Mouse (Mus musculus): ENCODE results near the gene Nt5c.
"Not testable (repeated sequence)": the region's sequence is repeated elsewhere in the genome, so short reads cannot be mapped to it uniquely, and the experiment has no call there.

Gene Nt5c

GRCm38 (mm10) chr11:115463397-115463796, 28.3 kb downstream of the Nt5c start:
- no peak for DNase-seq

DNA sequence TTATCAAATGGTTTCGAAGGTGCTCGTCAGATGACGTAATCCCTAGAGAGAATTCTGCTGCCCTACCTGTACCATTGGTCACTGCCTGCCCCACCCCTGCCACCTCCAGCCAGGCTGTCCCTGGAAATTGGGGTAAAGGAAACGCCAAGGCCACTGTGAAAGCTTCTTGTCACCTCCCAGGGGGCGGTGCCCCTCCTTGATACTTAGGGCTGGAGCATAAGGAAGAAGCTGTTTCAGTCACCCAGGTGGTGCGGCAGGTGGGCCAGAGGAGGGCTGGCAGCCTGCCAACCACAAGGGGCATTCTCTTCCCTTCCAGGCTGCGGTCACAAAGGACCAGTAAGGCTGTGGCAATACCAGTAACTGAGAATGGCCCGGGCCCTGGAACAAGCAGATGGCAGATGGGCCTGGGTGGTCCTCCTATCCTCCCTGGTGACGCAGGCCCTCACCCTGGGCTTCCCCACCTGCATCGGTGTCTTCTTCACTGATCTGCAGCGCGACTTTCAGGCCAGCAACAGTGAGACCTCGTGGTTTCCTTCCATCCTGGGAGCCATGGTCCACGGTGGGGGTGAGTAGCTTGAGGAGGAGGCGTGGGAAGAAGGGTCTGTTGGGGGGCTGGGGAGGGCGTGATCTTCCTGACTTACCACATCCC, 29.3 kb downstream of the Nt5c start, which contains the start of gene Slc16a5:
Slc16a5 (plus strand) TSS at position 232 of the 649 bp plus-strand sequence.
- DNase-seq, result peak; percentile 33 to 54

DNA sequence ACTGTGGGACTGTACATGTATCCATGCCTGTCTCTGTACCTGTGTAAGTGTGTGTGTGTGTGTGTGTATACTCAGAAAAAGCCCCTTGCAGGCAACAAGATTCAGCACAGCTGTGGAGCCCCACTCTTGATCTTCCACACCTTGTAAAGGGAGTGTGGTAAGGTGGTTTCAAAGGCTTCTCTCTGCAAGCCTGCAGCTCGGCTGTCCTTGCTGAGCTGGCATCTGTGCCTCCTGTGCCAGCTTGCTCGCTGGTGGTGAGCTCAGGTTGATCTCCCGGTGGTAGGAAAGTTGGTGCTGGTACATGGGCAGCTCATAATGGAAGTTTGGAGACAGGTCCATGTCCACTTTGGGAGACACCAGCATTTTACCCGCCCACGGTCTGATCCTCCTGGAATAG, 29.8 kb downstream of the Nt5c start:
- no peak for DNase-seq

GRCm38 (mm10) chr11:115460976-115461375, 30.7 kb downstream of the Nt5c start:
- no peak for DNase-seq

DNA sequence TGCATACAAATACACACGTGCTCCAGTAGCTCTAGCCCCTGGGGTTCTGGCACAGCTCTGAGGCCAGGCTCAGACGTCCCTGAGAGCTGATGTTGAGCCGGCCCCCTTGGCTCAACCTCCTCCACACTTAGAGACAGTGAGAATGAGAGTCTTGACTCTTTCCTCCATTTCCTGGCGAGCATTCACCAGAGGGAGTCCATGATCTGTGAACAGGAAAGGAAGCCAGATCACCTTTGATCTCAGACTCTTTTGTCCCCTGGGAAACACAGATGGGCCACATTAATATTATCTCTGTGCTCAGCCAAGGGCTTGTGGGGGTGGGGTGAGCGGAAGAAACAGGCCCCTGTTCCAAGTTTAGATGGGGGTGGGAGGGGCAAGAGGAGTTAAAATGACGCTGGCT, 34.3 kb downstream of the Nt5c start:
- DNase-seq, result no peak

- DNase-seq, result no peak
These were observed 35.5 kb downstream of the Nt5c start for GRCm38 (mm10) chr11:115456182-115456581.

DNA sequence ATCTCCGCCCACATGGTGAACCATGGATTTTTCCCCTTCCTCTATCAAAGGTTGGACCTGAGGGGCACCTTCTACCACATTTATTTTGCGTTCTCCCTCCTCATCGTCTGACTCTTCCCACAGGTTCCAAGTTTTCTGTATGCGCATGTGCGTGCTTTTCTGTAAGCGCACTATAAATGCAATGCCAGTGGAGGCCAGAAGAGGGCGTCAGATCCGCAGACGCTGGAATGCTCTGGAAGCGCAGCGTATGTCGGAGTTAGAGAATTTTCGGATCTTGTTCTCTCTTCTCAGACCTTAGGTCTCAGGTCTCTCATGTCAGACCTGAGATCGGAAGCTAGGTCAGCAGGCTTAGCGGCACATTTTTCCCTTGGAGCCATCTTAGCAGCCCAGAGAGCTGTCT, 36.0 kb downstream of the Nt5c start:
- no peak for DNase-seq

- DNase-seq, result not testable (repeated sequence)
These were observed 36.8 kb downstream of the Nt5c start for GRCm38 (mm10) chr11:115454822-115455221.

DNA sequence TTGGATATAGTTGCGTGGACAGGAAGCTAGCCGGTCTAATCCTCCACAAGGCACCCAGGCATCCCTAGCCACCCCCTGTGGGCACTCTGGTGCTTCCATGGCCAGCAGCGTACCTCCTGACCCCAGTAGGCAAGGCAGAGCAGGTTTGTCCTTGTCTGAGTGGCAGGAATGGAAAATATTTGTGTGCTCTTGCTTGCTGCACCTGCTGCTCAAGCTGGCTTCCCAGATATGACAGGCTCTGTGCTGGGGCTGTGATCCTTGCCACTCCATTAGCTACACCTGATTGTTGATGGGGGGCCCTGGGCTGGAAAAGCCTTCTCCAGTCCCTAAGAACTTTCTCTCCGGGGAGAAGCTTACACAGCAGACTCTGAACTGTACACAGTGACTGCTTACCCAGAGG, 38.4 kb downstream of the Nt5c start:
- DNase-seq, result no peak

DNA sequence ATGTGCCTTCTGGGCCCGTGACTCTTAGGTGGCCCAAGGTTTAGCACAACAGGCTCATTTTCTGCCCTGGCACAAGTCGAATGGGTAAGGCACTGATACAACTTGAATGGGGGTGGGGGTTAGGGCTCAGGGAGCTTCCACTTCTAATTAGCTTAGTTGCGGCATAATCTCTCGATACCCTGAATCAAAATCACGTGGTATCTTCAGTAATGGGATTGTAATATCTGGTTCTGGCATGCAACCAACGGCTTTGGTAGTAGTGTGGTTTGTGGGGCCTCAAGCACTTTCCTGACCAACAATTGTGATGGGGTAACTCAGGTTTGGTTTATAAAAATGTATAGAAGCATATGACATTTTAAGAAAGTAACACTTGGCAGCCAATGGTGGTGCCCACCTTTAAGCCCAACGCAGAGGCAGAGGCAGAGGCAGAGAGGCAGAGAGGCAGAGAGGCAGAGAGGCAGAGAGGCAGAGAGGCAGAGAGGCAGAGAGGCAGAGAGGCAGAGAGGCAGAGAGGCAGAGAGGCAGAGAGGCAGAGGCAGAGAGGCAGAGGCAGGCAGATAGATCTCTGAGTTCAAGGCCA, 39.3 kb downstream of the Nt5c start:
- DNase-seq, result no peak

DNA sequence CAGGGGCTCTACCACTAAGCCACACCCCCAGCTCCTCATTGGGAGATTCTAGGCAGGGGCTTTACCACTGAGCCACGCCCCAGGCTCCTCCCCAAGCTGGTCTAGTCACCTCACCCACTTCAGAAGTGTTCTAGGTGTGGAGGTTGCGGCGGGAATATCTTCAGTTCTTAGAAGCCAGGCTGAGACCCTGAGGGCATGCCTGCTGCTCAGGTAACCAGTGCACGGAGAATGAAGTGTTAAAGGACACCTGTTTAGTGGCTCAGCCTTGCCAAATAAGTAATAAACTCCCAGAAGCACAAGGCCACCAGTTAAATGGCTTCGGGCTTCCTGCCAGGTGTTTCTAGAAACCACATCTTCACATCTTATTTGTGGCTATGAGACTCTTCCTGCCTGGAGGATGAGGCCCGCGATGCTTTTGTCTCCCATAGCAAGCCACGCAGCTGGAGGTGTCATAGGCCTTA, 39.9 kb downstream of the Nt5c start:
- no peak for DNase-seq

DNA sequence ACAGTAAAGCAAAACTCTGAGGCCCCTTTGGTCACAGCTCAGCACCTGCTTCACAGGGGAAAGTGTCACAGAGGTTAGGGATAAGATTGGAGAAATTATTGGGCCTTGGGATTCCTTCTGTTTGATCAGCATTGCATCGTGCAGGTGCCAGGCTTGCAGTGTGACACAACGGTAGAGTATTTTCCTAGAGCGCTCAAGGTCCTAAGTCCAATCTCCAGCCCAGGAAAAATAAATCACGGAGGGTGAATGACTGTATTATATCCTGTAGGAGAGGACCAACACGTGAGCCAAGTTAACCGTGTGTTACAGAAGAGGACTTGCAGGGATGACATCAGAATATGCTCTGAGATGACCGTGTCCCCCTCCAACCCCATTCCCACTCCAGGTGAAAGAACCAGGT, 41.5 kb downstream of the Nt5c start:
- DNase-seq, result no peak

- no peak for DNase-seq
These were observed 42.7 kb downstream of the Nt5c start for GRCm38 (mm10) chr11:115448998-115449397.

- DNase-seq, result no peak
These were observed 43.6 kb downstream of the Nt5c start for GRCm38 (mm10) chr11:115448075-115448474.

DNA sequence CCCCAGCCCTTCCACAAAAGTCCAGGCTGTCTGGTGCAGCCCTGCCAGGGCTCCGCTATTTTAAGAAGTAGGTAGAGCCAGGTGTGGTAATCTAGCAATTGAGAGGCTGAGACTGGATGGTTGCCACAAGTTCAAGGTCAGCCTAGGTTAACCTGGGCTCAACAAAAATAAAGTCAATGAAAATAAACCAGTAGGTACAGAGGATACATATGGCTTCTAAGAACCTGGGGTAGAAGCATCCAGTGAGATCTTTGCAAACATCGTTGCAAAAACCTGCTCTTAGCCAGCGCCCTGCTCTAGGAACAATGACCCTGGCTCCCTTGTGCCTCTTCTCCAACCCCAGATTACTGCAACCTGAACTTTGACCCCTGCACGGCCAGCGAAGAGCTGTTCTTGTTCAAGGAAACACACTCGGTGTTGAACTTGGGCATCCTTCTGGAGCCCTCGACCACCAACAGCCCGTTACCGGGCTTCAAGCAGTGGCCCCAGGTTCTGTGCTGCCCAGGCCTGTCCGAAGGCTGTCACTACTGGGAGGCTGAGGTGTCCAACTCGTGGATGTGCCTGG, 44.3 kb downstream of the Nt5c start:
- DNase-seq, result no peak

DNA sequence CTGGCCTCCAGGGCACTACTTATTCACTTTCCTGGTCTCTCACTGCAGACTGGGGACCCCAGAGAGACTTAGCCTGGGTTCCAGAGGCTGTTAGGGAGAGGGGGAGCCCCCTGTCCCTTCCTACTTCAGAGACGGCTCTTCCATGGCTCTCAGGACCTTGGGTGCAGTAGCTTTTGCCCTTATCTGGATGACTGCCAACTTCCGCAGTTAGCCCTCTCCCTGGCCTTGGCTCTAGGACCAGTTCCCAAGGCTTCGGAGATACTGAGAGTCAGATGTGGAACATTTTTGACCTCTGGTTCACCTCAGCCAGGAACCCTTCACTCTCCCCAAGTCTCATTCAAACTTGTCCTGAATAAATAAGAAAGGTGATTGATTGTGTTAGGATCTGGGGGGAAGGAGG, 44.8 kb downstream of the Nt5c start:
- no peak for DNase-seq

DNA sequence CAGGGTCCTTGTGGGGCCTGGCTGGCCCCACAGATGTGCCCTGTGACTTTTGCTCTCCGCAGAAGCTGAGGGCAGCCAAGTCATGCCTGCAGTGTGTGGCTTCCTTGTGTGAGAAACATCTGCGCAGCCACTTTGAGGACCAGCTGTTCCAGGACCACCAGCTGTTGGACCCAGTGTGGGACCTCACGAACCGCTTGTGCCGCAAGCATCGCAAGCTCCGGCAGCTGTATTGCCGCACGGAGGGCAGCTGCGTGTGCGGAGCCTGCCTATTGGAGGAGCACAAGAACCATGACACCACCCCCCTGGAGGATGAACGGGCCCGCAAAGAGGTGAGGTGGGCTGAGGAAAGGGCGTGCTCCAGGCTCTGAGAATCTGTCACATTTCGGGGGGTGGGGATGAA, 50.2 kb downstream of the Nt5c start:
- no peak for DNase-seq
